Mouse (Mus musculus) c-Kit-positive CD71-positive TER-119-negative erythroid progenitor cells, embryonic 14.5 days (primary cell): ENCODE results near the gene Olfr1240.

ENCODE experiments used
- DNase-seq: peaks from one replicate; pipeline ENCODE4 v3.0.0-alpha.2; 2013; ENCODE audit warnings: low read depth

Gene Olfr1240

DNA sequence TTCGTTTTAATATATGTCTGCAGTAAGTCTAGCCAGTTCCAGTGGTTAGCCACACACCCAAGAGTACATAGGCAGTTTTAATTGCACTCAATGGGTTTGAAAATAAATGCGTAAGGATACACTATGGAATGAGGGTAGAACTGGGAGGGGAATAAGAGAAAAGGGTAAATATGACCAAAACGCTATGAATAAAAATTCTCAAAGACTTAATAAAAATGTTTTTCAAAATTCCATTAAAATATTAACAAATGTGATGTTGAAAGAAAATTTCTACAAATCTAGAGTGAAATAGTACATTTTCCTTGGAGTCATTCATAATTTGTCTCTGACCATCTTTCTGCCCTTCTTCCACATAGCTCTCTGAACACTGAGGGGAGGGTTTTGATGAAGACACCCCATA lies at the start of gene Olfr1240:
Gene Olfr1240 (minus strand): TSS at position 101 of the 400 bp plus-strand sequence.
- no peak for DNase-seq

DNA sequence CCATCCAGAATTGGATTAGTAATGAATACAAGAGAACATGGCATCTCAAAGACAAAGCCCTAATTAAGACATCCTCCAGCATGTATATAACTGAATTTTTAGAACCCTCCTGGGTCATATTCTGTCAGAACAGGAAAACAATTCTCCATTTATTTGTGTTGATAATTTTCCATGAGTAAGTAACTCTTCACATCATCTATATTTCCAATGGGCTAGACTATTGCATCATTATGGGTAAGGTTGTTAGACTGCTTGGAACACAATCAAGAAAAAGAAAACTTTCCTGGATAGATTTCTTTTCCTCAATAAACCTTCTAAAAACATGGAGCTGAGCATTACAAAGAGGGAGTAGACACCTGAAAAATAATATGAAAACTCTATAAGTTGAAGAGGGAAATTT lies 44.2 kb upstream of the Olfr1240 start, which contains the start of gene Olfr1241:
Gene Olfr1241 (minus strand): TSS at position 101 of the 400 bp plus-strand sequence.
- DNase-seq, result no peak

- DNase-seq, result no peak
These were observed 22.5 kb downstream of the Olfr1240 start, which contains the start of gene Olfr1239 for GRCm38 (mm10) chr2:89420307-89420706. Olfr1239 (minus strand) TSS chr2:89420407.

DNA sequence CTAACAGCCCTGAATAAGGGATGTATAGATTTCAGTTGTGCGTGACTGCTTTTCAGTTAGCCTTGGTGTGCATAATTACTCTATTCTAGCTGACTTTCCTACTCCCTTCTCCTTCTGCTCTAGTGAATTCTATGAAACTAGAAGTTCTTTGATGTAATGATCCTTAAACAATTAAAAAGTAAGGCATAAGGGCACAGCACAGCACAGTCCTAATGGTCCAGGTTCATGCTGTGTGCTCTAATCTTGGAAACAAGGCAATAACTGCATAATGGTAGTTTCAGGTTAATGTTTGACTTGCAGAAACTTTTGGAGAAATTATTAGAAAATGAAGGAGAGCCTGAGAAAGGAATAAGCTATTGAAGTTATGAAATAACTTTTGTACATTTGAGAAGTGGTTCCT lies 28.2 kb downstream of the Olfr1240 start:
- DNase-seq, result no peak

- DNase-seq, result no peak
These were observed 33.2 kb downstream of the Olfr1240 start, which contains the start of gene Olfr1238 for GRCm38 (mm10) chr2:89409576-89409975. Olfr1238 (minus strand) TSS chr2:89409676.

GRCm38 (mm10) chr2:89400882-89401281 lies 41.9 kb downstream of the Olfr1240 start:
- no peak for DNase-seq
